Mouse (Mus musculus) cerebellum, adult 9-10 months (tissue): ENCODE measurements around the gene Mup20.
"Not testable (repeated sequence)": the region's sequence is repeated elsewhere in the genome, so short reads cannot be mapped to it uniquely, and the experiment has no call there.

Source experiments
- DNase-seq: peaks from one replicate; pipeline ENCODE4 v3.0.0; 2022

The Mup20 gene

DNA sequence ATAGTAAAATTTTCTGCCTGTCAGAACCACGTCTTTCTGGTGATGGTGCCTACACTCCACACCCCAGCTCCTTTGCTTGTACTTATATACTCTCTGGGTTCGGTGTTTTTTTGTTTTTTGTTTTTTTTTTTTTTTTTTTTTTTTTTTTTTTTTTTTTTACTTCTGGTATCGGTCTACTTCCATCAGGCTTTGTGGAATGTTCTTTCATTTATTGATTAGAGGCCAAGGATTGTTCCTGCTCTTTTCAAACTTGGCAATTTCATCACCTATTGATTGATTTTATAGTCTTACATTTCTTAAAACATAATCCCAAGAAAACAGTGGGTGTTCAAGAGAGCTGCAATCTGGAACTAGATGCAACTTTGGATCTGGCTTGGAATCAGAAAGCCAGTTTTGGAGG, at the start of gene Mup20:
Gene Mup20, minus strand, starts transcription at position 101 of the 400 bp plus-strand sequence.
- DNase-seq, result not testable (repeated sequence)

DNA sequence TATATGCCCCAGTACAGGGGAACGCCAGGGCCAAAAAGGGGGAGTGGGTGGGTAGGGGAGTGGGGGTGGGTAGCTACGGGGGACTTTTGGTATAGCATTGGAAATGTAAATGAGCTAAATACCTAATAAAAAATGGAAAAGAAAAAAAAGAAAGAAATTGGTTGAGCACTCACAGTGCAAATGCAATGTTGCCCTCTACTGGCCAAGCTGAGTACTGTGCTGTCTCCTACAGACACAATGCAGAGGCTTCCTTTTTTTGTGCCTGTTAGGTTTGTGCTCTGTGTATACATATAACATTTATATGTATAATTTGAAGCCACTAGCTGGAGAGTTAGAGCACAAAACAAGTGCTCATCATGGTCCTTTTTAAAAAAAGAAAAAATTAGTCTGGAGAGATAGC, 49.4 kb upstream of the Mup20 start:
- DNase-seq, result not testable (repeated sequence)

DNA sequence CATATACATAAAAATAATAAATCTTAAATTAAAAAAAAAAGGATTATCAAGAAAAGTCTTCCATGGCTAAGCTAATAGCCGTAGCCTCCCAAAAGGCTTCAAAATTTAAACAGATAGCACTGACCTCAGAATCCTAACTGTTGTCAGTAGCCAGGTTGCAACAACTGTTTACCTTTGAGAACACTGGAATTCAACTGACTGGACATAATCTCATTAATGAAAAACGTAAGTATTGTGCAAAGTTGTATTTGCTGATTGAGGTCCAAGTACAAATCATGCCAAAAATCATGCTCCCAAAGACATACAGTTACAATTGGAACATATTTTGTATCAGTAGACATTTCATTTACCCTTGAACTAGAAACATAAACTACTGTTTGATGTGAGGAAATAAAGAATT, 34.0 kb upstream of the Mup20 start:
- DNase-seq, result no peak

DNA sequence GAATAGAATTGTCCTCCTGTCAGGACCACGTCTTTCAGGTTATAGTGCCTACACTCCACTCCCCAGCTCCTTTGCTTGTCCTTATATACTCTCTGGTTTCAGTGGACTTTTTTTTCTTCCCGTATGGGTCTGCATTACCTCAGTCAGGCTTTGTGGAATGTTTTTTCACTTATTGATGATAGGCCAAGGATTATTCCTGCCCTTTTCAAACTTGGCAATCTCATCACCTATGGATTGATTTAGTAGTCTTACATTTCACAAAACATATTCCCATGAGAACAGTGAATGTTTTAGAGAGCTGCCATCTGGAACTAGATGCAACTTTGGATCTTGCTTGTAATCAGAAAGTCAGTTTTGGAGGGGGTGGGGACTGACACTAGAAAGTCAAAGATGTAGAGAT, 33.3 kb upstream of the Mup20 start, which contains the start of gene Mup3:
Gene Mup3, minus strand, starts transcription at position 102 of the 400 bp plus-strand sequence.
- DNase-seq, result no peak

DNA sequence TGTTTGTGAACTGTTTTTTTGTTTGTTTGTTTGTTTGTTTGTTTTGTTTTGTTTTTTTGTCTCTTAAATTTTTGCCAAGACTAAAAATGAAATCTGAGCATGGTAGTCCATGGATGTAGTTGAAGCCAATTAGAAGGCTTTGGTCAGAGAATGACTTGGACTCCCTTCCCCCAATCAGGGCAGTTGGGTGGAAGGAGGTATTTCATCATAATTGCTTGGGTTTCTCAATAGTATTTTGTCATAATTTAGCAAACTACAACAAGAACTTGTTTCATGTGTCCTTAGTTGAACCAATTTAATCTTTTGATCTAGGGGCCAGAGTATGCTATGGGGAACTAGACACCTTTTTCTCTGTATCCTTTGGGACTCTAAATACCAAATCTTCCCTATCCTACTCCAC, 28.8 kb upstream of the Mup20 start:
- no peak for DNase-seq

DNA sequence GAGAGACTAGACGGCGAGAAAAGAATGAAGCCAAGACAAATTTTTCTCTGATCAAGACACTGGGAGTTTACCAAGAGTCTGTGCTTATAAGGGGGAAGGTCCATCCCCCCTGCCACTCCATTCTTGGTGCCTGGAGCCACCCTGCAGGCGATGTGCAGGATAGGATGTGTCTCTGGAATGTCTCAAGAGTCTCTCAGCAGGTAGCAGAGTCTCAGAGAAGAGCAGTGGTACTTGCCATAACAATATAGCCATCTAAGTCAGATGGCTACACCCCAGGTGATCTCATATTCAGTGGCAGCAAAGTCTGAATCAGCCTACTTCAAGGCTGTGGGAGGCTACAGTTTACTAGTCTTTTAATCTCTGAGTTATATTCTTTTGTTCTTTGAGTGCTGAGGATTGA, 21.2 kb upstream of the Mup20 start:
- DNase-seq, result no peak

DNA sequence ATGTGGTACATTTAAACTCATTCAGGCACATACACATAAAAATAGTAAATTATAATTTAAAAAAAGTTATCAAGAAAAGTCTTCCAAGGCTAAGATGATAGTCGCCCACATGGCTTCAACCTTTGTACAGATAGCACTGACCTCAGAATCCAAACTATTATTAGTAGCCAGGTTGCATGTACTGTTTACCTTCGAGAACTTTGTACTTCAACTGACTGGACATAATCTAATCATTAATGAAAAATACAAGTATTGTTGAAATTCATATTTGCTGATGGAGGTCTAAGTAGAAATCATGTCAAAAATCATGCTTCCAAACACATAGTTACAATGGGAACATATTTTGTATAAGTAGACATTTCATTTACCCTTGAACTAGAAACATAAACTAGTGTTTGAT, 822 bp upstream of the Mup20 start:
- DNase-seq, result not testable (repeated sequence)

DNA sequence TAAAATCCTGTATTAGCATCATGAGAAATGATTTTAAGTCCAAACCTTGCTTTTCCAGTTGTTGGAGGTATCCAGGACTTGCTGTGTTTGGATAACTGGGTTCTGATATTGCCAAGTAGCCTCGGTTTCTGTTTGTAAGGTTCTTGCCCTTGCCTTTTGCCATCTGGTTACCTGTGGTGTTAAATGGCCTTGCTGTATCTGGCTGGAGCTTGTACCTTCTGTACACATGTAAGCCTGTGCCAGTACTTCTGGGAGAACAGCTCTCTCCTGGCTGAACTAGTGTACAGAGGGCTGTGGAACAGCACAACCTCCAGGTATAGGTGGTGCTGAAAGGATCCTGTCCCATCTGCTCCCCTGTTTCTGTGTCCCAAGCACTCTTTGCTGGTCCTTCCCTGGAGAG, 27.7 kb downstream of the Mup20 start:
- peak; percentile 0 for DNase-seq

DNA sequence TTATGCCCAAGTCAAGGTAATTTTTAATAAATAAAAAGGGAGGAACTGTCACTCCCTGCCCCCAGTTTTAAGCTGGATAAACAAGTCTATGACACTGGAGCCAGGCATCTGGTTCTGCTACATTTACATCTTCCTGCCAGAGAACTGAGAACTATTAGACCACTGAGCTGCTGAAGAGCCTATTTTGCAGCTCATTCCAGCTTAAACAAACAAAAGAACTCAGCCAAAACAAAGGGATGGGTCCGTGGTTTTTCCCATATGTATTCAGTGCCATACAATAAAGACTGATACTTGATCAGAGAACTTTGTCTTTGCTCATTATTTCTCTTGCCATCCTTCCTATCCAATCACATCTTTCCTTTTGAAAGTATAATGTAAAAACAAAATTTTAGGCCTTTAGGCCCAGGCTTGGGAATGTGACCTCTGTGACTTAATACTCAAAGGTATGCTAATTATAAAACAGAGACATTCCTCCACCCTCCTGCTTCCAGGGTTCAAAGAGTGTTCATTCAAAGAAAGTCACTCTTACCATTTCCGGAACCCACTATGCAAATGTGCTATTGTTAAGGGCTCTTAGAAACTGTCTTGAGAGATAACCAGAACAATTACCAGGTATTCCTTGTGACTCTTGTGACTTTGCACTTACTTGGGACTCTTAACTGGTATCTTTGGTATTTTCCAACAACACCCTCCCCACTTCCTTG, 29.6 kb downstream of the Mup20 start:
- DNase-seq, result no peak

DNA sequence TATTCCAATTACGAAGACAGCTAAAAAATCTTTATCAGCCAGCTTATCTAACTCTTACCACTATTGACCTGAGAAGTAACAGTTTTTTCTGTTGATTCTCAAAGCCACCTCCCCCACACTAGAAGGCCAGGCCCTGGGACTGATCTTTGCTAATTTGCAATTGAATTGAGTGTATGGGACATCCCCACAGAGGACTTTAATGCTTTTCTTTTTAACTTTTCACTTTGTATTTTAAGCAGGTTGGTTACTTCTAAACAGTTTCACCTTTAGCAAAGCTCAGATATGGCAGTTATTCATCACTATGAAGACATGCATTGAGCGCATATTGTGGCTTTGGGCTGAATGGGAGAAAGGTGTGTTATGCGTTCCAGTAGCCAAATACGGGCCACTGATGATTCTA, 30.3 kb downstream of the Mup20 start:
- no peak for DNase-seq

DNA sequence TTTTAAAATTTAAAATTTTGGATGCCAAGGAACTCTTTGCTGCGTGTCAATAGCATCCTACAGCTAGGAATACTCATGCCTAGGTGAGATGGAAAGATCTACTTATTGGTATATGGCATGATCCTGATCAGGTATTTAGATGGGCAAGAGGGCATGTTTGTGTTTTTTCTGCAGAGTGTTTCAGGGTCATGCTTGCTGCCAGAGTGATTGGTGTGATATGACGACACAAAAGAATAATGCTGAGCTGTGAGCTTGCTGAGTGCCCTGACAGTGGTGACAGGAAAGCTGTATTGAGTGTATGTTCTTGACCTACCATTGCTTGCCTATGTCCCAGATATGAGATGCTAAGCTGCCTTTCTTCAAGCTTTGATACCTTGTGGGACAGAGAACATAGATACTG, 30.8 kb downstream of the Mup20 start:
- no peak for DNase-seq

DNA sequence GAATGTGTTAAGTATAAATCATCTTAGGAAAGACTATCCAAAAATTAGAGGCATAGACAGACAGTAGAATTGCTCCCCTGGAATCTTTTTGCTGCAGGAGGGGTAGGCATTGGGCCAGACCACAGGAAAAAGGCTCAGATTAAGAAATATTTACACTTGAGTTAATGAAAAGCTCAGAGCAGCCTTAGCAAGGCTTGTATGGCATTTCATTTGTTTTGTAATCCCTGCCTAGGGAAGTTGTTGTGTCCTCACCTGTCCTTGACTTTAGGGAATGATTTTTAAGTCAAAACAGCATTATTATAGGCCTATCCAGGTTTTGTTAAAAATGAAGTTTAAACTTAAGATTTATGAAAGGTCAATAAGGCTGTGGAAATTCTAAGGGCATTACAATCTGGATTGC, 33.4 kb downstream of the Mup20 start:
- not testable (repeated sequence) for DNase-seq
